Comparison of ENCODE assay signal across 15 mouse cellular contexts in genomic region chr17:27973337-27973736, GRCm38 (mm10).
"Had no signal": no experiment of that assay in that cellular context is flagged by ENCODE, and none has a peak within 500 bp of the region (broad histone marks: within the 10 kb centered on the region; RNA-seq: fewer than 3 reads in every experiment).

No protein-coding gene starts in this region.

- H3K4me1 ChIP-seq: liver, embryonic 13.5 days had no signal

- H3K4me2 ChIP-seq: liver, embryonic 13.5 days; midbrain, embryonic 11.5 days; stomach, embryonic 15.5 days had no signal

- H3K9ac ChIP-seq: liver, embryonic 13.5 days; stomach, embryonic 15.5 days had no signal

- H3K9me3 ChIP-seq: liver, embryonic 13.5 days; stomach, embryonic 15.5 days had no signal

- H3K4me3 ChIP-seq: layer of hippocampus, adult 2 months; liver, embryonic 13.5 days; stomach, embryonic 15.5 days had no signal

- DNase-seq: kidney, postnatal 25 days; layer of hippocampus, adult 9-11 months; liver, embryonic 13.5 days; lung, adult 2 months; lung, postnatal 14 days; lung, postnatal 4 days; midbrain, embryonic 14.5 days; right cerebral cortex, adult 18-20 months; right cerebral cortex, postnatal 14 days; right cerebral cortex, postnatal 4 days; thymus, postnatal 25 days had no signal

- H3K27me3 ChIP-seq: liver, embryonic 13.5 days; stomach, embryonic 15.5 days had no signal

- H3K27ac ChIP-seq: kidney, postnatal 0 days; layer of hippocampus, adult 2 months; liver, embryonic 13.5 days; stomach, embryonic 15.5 days had no signal
